Mouse (Mus musculus) limb, embryonic 14.5 days (tissue): ENCODE measurements around the gene Gchfr. TPM values are rescaled to one million over a fixed set of nuclear protein-coding genes. Genes with fewer than 3 reads are reported as not detected.

Source experiments
- ATAC-seq: fragments of 200-750 bp; cut with Nextera tagmentation; 2 replicates; pipeline ENCODE4 v1.8.0; 2017; ENCODE audit warnings: low read depth, moderate number of reproducible peaks, moderate TSS enrichment; ENCODE audit not compliant: low FRiP score
- DNase-seq: peaks from one replicate; pipeline ENCODE4 v3.0.0-alpha.2; 2015; ENCODE audit warnings: low spot score
- H3K27ac ChIP-seq: fragments of 300-500 bp; sonication (generic); replicated peaks from 2 replicates; pipeline ENCODE4 v1.5.1; 2014; ENCODE audit warnings: low read depth, mild to moderate bottlenecking, low read length, moderate library complexity, mixed read lengths
- H3K27me3 ChIP-seq: fragments of 300-500 bp; sonication (generic); 2 replicates; pipeline ENCODE4 v1.6.1; 2014; ENCODE audit warnings: low read length, mixed read lengths; ENCODE audit not compliant: control insufficient read depth, insufficient read depth
- H3K36me3 ChIP-seq: fragments of 300-500 bp; sonication (generic); 2 replicates; pipeline ENCODE4 v1.6.1; 2014; ENCODE audit warnings: mild to moderate bottlenecking, low read length, moderate library complexity, mixed read lengths; ENCODE audit not compliant: control insufficient read depth, insufficient read depth
- H3K4me1 ChIP-seq: fragments of 300-500 bp; sonication (generic); 2 replicates; pipeline ENCODE4 v1.6.1; 2014; ENCODE audit warnings: antibody characterized with exemption, low read length, mixed read lengths; ENCODE audit not compliant: control insufficient read depth, insufficient read depth
- H3K4me2 ChIP-seq: fragments of 300-500 bp; sonication (generic); replicated peaks from 2 replicates; pipeline ENCODE4 v1.6.1; 2014; ENCODE audit warnings: low read depth, mild to moderate bottlenecking, low read length, moderate library complexity; ENCODE audit not compliant: severe bottlenecking
- H3K4me3 ChIP-seq: fragments of 300-500 bp; sonication (generic); replicated peaks from 2 replicates; pipeline ENCODE4 v1.5.1; 2014; ENCODE audit warnings: low read length
- H3K9ac ChIP-seq: fragments of 300-500 bp; sonication (generic); 2 replicates; pipeline ENCODE4 v1.6.1; 2014; ENCODE audit warnings: mild to moderate bottlenecking, low read depth, low read length, moderate library complexity; ENCODE audit not compliant: severe bottlenecking
- H3K9me3 ChIP-seq: fragments of 300-500 bp; sonication (generic); 2 replicates; pipeline ENCODE4 v1.6.1; 2016; ENCODE audit warnings: low read length; ENCODE audit not compliant: control insufficient read depth
- POLR2A ChIP-seq: fragments of 200-500 bp; IDR thresholded peaks from 2 replicates; pipeline ENCODE4 v1.8.0; 2012; ENCODE audit warnings: inconsistent platforms, mild to moderate bottlenecking, moderate library complexity, borderline replicate concordance; ENCODE audit not compliant: insufficient read depth, insufficient read length; ENCODE audit errors: extremely low read depth
- WGBS: fragments of 180-500 bp; shearing (Covaris S2); extraction: QIAGEN DNeasy Blood & Tissue Kit; methylation state at CpG from one replicate; pipeline ENCODE4 v1.1.7; 2014; 5-methylcytosine and 5-hydroxymethylcytosine counted together
- polyA plus RNA-seq, 2 experiments: library from polyadenylated mRNA; depleted of rRNA in 1 of 2; stranded (reverse) in 1 of 2; unstranded in 1 of 2; fragments of >200 nt; fragmentation: Nextera tagmentation in 1 of 2; extraction: Ambion mirVana in 1 of 2; gene quantifications; 2 replicates each; pipeline versions ENCODE4 v1.2.1 to v1.2.3; 2012 to 2014

Gene Gchfr
- polyA plus RNA-seq, 2 experiments, result 5.6 to 20.9 TPM

DNA sequence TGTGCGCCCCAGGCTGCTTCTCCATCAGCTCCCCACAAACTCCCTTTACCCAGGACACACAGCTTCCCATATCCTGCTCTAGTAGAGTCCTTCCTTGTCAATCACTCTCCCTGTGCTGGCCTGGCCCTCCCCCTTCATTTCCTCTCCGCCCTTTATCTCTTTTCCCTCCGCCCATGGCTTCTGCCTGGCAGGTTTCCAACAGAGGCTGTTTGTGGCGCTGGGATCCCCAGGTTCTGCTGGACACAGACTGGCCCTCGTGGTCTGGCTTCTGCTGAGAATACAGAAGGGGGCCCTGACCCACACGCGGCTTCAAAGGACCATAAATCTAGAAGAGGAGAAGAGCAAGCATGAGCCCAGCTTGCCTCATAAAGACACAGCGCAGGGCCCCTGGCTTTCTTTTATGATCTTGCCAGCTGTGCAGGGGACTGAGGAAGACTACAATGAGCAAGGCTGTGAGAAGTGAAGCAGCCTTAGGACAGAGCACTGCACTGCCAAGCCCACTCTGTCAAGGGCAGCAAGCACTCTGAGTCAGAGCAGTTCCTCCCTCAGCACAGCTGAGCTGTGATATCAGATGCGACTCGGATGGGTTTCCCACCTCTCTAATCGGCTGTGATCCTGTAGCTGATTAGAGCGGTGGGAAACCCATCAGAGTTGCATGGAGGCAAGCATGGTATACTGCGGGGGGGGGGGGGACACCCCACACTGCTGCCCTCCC, 5.4 kb downstream of the Gchfr start:
- no peak for TF ChIP-seq POLR2A
- WGBS, result 14% methylated on average over 13 of the region's 13 CpGs
- peaks cover 6% of the 10 kb centered on the region for H3K4me1 ChIP-seq
- no peak overlapping the region for H3K4me2 ChIP-seq
- ATAC-seq (no peak), DNase-seq (no peak)
- H3K9me3 ChIP-seq, result no peaks in the 10 kb centered on the region
- peak overlapping the region; percentile 34; the same call in 1 of the 2 replicates for H3K9ac ChIP-seq
- H3K27ac ChIP-seq, result 0 out of 2 replicates have a peak overlapping the region, but pooled peaks have one; percentile 19
- H3K27me3 ChIP-seq, result no peaks in the 10 kb centered on the region
- peaks cover 24% of the 10 kb centered on the region for H3K36me3 ChIP-seq
- H3K4me3 ChIP-seq, result no peak overlapping the region

DNA sequence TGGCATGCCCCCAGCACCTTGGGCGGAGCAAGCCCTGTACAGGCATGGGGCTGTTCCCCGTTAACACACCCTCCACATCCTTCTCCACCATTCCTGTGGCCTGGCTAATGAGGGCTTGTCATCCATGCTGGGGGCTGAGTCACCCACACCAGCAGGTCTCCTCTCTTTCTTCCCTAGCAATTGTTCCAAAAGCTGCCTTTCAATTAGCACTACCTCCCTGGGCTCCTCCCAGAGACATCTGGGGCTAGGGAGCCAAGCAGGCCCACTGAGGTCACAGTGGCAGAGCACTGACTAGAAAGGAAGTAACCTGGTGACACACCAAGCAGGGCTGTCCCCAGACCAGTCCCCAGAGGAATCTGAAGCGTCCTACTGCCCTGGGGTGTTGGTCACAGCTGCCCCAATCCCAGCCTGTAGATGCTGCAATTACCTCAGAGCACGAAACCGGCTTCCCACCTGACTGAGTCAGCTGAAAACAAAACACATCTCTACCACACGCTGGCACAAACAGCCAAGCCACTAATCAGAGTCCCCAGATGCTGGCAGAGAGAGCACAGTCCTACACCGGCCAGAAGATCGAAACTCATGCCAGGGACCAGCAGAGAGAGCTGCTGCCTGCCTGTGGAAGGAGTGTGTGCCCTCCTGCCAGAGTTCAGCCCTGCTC, 6.5 kb downstream of the Gchfr start, which contains the start of gene Gm14137:
TSS of gene Gm14137 (plus strand) at position 519 of the 661 bp plus-strand sequence.
- ATAC-seq (no peak), DNase-seq (no peak)
- H3K9ac ChIP-seq, result peak within 1 kb of the TSS; percentile 34; the same call in 1 of the 2 replicates
- 42% methylated on average over 8 of the region's 8 CpGs for WGBS
- TF ChIP-seq POLR2A, result no peak
- H3K4me3 ChIP-seq, result no peak within 1 kb of the TSS
- H3K27ac ChIP-seq, result no peak within 1 kb of the TSS
- peaks cover 30% of the 10 kb centered on the region for H3K36me3 ChIP-seq
- no peaks in the 10 kb centered on the region for H3K9me3 ChIP-seq
- no peak within 1 kb of the TSS for H3K4me2 ChIP-seq
- H3K4me1 ChIP-seq, result peaks cover 6% of the 10 kb centered on the region; the same call in 1 of the 2 replicates
- no peaks in the 10 kb centered on the region for H3K27me3 ChIP-seq

DNA sequence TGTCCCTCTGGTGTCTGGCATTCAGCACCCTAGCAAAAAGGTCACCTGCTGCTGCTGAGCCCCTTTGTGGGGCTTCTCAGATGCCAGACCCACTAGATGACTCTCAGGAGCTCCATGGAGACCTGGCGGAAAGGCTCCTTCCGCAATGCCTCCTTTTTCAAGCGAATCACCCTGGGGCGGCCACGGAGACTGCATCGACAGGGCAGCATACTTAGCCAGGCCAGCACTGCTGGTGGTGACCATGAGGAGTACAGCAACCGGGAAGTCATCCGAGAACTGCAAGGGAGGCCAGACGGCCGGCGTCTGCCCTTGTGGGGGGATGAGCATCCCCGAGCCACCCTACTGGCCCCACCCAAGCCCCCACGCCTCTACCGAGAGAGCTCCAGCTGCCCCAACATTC, 7.3 kb downstream of the Gchfr start:
- H3K4me1 ChIP-seq, result peaks cover 6% of the 10 kb centered on the region; the same call in 1 of the 2 replicates
- no peak overlapping the region for H3K27ac ChIP-seq
- H3K9me3 ChIP-seq, result no peaks in the 10 kb centered on the region
- H3K4me3 ChIP-seq, result no peak overlapping the region
- H3K9ac ChIP-seq, result no peak overlapping the region; the same call in 1 of the 2 replicates
- 63% methylated on average over 14 of the region's 14 CpGs for WGBS
- no peak overlapping the region for H3K4me2 ChIP-seq
- peaks cover 37% of the 10 kb centered on the region for H3K36me3 ChIP-seq
- no peak for ATAC-seq
- no peaks in the 10 kb centered on the region for H3K27me3 ChIP-seq
- no peak for DNase-seq
- TF ChIP-seq POLR2A, result no peak

DNA sequence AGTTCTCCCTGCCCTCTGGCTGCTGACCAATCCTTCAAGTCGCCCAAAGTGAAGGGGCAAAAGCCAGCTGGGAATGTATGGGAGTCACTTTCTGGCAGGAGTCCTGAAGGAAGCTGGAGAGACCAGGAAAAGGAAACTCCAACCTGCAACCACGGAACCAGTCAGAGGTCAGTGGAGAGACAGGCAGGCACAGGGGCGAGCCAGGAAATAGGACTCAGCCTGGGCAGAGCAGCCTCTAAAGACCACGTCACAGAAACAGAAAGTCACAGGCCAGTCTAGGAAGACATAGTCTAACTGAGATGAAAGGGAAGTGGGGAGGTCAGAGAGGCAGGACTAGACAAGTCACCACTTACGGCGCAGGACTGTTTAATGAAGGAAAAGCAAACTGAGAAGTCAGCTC, 8.0 kb downstream of the Gchfr start:
- H3K4me3 ChIP-seq, result no peak overlapping the region
- H3K36me3 ChIP-seq, result peaks cover 44% of the 10 kb centered on the region
- no peak for TF ChIP-seq POLR2A
- DNase-seq, result no peak
- no peaks in the 10 kb centered on the region for H3K9me3 ChIP-seq
- no peak overlapping the region; the same call in 1 of the 2 replicates for H3K9ac ChIP-seq
- ATAC-seq, result no peak
- H3K27me3 ChIP-seq, result no peaks in the 10 kb centered on the region
- H3K27ac ChIP-seq, result no peak overlapping the region
- peaks cover 6% of the 10 kb centered on the region; the same call in 1 of the 2 replicates for H3K4me1 ChIP-seq
- WGBS, result 59% methylated on average over 6 of the region's 6 CpGs
- no peak overlapping the region for H3K4me2 ChIP-seq

DNA sequence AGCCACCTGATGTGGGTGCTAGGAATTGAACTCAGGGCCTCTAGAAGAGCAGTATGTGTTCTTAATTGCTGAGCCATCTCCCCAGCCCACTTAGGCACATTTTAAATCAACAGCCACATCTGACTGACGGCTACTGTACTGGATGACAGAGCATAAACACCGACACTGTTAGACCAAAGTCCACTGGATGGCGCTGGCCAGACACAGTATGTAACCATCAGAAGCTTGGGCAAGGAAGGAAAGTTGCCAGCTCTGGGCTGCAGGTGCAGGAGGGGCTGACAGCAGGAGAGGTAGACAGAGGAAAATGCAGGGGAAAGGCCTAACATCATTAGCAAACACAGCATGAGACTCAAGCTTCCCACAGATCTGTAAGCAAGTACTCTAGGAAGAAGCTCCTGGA, 9.2 kb downstream of the Gchfr start:
- Histone ChIP-seq H3K36me3 (peaks cover 48% of the 10 kb centered on the region), H3K9ac (no peak overlapping the region), H3K27ac (no peak overlapping the region), H3K27me3 (no peaks in the 10 kb centered on the region), H3K4me1 (peaks cover 6% of the 10 kb centered on the region; the same call in 1 of the 2 replicates), H3K9me3 (no peaks in the 10 kb centered on the region), H3K4me3 (no peak overlapping the region), H3K4me2 (no peak overlapping the region)
- no peak for ATAC-seq
- WGBS, result 53% methylated on average over 3 of the region's 3 CpGs
- no peak for TF ChIP-seq POLR2A
- no peak for DNase-seq
